Mouse (Mus musculus) left cerebral cortex, adult 2 months (tissue): ENCODE results near the gene Atpif1. TPM values are rescaled to one million over a fixed set of nuclear protein-coding genes. Genes with fewer than 3 reads are reported as not detected.

ENCODE experiments used
- DNase-seq, 2 experiments: peaks; one replicate each; pipeline ENCODE4 v3.0.0; 2021 to 2022; ENCODE audit warnings: low spot score in 2 of 2, mixed read lengths in 1 of 2; ENCODE audit errors: extremely low spot score in 1 of 2
- H3K27ac ChIP-seq: fragments of 200-600 bp; 2 replicates; pipeline ENCODE4 v1.8.1; 2022
- H3K4me3 ChIP-seq: fragments of 200-600 bp; 2 replicates; pipeline ENCODE4 v1.8.1; 2022
- CTCF ChIP-seq: fragments of 200-600 bp; IDR thresholded peaks from 2 replicates; pipeline ENCODE4 v1.8.1; 2022; ENCODE audit warnings: antibody characterized with exemption, mild to moderate bottlenecking, moderate library complexity
- intact Hi-C: fragments of 180-260 bp; cut with DNase I; formaldehyde crosslinking; loops from one replicate; pipeline ENCODE4 v1.15.1; 2025
- total RNA-seq, 2 experiments: library from RNA; stranded (reverse); gene quantifications; 2 replicates each; pipeline ENCODE4 v1.2.3; 2021

Atpif1 gene
- total RNA-seq, 2 experiments from 2014 or later = 430 to 458 TPM

GRCm38 (mm10) chr4:132554221-132554620 lies 20.8 kb upstream of the Atpif1 start:
- H3K4me3 ChIP-seq = no peak overlapping the region
- DNase-seq = no peak
- no peak; the same call in 1 of the 2 replicates for TF ChIP-seq CTCF
- intact Hi-C loops = no loop called here
- H3K27ac ChIP-seq = no peak overlapping the region

DNA sequence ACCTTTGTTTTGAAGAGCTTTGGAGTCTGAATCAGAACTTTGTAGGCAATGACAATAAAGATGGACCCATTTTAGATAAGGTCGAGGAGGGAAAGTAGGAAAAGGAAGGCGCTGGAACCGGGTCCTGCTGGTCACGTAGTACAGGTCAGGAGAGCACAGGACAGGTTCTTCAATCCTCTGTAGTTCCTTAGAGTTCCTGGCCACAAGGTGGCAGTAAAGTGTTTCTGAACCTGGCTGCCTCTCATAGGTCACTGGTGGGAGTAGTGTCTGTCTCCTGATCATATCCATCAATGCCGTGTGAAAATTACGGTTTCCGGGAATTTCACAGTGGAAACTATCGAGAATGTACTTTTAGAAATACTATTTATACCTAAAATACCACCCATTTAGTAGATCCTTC lies 12.4 kb upstream of the Atpif1 start:
- peak; percentile 83 for TF ChIP-seq CTCF
- peak; percentile 59 to 63 for DNase-seq
- intact Hi-C loops = loop anchor here (1.0 to 2.0 kb wide), 2 partner anchors 90 to 131 kb away; no protein-coding TSS in a partner anchor

DNA sequence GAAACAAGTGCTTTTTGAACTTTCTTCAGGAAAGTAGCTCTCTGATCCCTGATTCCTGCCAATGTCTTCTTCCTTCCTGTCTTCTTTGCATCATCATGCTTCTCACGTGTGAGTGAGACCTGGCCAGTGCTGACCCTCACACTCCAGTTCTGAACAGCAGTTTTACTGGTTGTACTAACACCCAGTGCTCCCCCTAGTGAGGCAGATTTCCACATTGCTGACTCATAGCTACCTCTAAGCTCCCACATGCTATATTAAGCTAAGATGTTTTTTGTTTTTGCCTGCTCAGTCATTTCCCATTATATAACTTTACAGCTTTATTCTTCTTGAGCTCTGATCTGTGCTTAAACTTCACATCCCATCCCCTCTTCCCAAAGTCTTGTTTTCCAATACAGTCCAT lies 9.3 kb upstream of the Atpif1 start:
- peak overlapping the region; percentile 69 for H3K27ac ChIP-seq
- DNase-seq = peak; percentile 32 to 35
- TF ChIP-seq CTCF = peak; percentile 31
- intact Hi-C loops = no loop called here
- no peak overlapping the region for H3K4me3 ChIP-seq

More for the DNA sequence above, 12.4 kb upstream of the Atpif1 start:
- Histone ChIP-seq H3K4me3 (no peak overlapping the region), H3K27ac (no peak overlapping the region)

- TF ChIP-seq CTCF = no peak
- no peak for DNase-seq
- intact Hi-C loops = no loop called here
- Histone ChIP-seq H3K27ac (no peak overlapping the region), H3K4me3 (no peak overlapping the region)
These were observed 8.0 kb upstream of the Atpif1 start for GRCm38 (mm10) chr4:132541413-132541812.

- peak overlapping the region; percentile 24; the same call in 1 of the 2 replicates for H3K27ac ChIP-seq
- intact Hi-C loops = loop anchor here (10.0 kb wide), 1 partner anchor 385 kb away; the partner anchor contains the start of gene Fam76a
- DNase-seq = no peak
- no peak for TF ChIP-seq CTCF
- H3K4me3 ChIP-seq = no peak overlapping the region
These were observed 6.0 kb upstream of the Atpif1 start for GRCm38 (mm10) chr4:132539481-132539880.

DNA sequence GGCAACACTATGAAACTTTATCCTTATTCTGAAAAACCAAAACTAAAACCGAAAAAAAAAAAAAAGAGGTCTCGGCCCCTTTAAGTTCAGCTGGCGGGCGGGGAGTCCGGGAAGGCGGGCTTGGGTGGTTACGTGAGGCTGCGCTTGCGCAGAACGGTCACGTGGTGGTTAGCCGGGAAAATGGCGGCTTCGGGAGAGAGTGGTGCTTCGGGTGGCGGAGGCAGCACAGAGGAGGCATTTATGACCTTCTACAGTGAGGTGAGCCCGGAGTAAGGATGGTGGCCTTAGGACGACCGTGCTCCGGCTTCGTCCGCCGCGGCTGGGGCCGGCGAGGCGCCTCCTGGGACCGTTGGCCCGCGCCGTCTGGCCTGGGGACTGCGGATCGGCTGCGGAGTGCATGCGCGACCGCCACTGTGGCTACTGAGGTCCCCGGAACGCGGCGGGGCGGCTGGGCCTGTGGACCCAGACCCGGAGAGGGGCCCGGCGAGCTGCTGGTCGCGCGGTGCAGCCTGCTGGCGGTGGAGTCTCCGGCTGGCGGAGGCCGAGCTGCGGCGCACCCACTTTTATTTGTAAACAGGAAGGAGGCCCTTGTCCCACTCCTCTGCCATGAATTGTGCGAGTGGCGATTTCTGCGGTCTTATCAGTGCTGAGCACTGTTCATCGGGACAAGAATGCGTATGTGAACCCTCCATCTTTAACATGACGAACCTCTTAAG lies 2.1 kb upstream of the Atpif1 start, which contains the start of gene Dnajc8:
TSS of gene Dnajc8 (plus strand) at position 145 of the 716 bp plus-strand sequence.
- intact Hi-C loops = loop anchor here (10.0 kb wide), 1 partner anchor 389 kb away; the partner anchor contains the start of gene Fam76a
- Histone ChIP-seq H3K4me3 (peak within 1 kb of the TSS; percentile 75), H3K27ac (peak within 1 kb of the TSS; percentile 86)
- DNase-seq = peak; percentile 93 to 95
- no peak for TF ChIP-seq CTCF

- intact Hi-C loops = loop anchor here (10.0 kb wide), 1 partner anchor 392 kb away; the partner anchor contains the start of gene Fam76a
These were observed 963 bp downstream of the Atpif1 start for GRCm38 (mm10) chr4:132532496-132532895.

DNA sequence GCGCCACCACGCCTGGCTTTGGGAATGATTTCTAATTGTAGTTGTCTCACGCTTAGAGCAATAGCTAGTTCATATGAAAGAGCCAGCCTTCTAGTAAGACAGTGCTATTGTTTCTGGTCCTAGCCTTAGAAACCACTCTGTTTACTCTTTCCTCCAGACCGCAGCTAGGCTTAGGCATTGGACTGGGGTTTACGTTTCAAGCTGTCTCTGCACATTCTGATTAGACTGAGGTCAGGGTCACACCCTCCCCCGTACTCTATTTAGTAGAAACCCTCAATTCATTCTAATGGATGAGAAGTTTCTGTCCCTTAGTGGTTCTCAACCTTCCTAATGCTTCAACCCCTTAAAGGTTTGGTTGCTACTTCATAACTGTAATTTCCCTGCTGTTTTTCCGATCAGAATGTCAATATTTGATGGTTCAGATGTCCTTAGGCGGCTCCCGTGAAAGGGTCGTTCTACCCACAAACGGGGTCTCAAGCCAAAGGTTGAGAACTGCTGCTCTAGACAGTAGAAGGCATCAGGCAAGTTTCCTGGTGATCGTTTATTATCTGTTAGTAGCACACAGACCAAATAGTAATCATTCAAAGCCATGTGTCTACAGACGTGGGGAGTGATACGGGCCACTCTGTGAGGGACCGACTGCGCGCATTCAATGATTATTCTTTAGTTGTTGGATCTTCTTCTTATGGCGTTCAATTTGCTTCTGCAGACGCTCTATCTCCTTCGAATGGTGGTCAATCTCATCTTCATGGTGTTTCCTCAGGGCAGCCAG lies 3.2 kb downstream of the Atpif1 start:
- DNase-seq = no peak
- TF ChIP-seq CTCF = no peak
- Histone ChIP-seq H3K27ac (no peak overlapping the region), H3K4me3 (no peak overlapping the region)
- intact Hi-C loops = loop anchor here (10.0 kb wide), 1 partner anchor 395 kb away; the partner anchor contains the start of gene Fam76a

More at GRCm38 (mm10) chr4:132532496-132532895, 963 bp downstream of the Atpif1 start:
- Histone ChIP-seq H3K27ac (peak overlapping the region; percentile 98), H3K4me3 (peak overlapping the region; percentile 92)
- TF ChIP-seq CTCF = no peak
- no peak for DNase-seq

DNA sequence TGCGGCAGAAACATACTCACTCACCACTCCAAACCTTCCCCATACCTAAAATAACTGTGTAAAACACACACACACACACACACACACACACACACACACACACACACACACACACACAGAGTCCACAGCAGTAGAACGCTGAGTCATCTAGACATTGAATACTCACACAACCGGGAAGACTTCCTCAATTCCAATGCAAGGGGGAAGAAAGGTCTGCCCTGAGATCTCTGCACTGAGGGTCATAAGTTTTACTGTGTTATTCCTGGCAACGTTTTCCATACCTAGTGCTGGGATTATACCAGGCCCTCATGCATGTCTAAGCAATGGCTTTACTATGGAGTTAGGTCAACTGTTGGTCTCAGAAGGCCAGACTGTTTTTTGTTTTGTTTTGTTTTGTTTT lies 4.1 kb downstream of the Atpif1 start:
- H3K4me3 ChIP-seq = no peak overlapping the region
- TF ChIP-seq CTCF = no peak
- H3K27ac ChIP-seq = no peak overlapping the region
- intact Hi-C loops = no loop called here
- no peak for DNase-seq

DNA sequence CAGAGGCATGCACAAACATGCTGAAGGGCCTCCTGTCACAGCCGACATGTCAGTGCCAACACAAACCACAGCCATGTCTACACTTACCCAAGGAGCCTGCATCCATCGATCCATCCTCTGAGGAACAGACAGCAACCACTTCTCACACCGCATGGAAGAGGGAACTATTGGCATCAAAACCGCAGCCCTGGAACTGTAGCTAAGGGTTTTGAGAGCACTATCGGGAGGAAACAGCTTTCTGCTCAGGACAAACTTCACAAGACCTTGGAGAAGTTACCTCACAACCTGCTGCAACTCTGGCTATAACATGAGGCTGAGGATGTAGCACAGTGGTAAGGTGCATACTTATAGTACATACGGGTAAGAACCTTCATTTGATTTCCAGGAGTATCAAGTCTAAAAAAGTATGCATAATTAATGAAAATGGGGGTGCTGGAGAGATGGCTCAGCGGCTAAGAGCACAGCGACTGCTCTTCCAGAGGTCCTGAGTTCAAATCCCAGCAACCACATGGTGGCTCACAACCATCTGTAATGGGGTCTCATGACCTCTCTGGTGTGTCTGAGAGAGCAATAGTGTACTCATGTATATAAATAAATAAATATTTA lies 5.4 kb downstream of the Atpif1 start:
- TF ChIP-seq CTCF = no peak
- no peak overlapping the region for H3K27ac ChIP-seq
- intact Hi-C loops = no loop called here
- no peak for DNase-seq
- H3K4me3 ChIP-seq = no peak overlapping the region

DNA sequence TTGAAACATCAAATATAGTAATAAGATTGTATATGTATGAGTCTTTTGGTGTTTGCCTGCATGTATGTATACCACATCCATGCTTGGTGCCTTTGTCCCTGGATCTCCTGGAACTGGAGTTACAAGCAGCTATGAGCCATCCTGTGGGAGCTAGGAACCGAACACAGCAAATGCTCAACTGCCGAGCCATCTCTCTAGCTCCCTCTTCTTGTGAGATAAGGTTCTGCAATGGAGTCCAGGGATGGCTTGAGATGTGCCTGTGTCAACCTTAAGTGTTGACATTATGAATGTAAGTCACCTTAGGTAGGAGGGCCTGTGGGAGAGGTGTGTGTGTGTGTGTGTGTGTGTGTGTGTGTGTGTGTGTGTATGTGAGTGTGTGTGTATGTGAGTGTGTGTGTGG lies 6.8 kb downstream of the Atpif1 start:
- Histone ChIP-seq H3K27ac (no peak overlapping the region), H3K4me3 (no peak overlapping the region)
- TF ChIP-seq CTCF = peak; percentile 23
- DNase-seq = no peak
- intact Hi-C loops = no loop called here

DNA sequence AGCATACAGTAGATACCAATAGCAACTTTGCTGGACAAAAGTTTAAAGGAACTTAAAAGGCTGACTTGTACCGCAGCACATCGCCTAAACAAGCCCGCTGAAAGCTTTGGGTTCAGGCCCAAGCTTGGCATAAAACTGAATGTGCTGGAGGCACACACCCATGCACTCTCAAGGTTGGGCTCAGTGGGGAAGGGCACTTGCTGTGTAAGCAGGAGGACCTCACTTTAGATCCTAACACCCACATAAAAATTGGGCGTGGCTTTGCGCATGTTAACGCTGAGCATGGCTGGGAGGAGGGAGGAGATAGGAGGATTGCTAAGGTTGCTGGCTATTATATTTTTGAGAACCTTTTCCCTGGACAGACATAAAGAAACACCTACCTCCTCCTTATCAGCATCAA lies 8.7 kb downstream of the Atpif1 start:
- no peak overlapping the region for H3K4me3 ChIP-seq
- no peak overlapping the region for H3K27ac ChIP-seq
- intact Hi-C loops = no loop called here
- no peak for TF ChIP-seq CTCF
- no peak for DNase-seq
